Mouse (Mus musculus): ENCODE data around the gene Strbp.
"Not testable (repeated sequence)": the region's sequence is repeated elsewhere in the genome, so short reads cannot be mapped to it uniquely, and the experiment has no call there.

Strbp gene

DNA sequence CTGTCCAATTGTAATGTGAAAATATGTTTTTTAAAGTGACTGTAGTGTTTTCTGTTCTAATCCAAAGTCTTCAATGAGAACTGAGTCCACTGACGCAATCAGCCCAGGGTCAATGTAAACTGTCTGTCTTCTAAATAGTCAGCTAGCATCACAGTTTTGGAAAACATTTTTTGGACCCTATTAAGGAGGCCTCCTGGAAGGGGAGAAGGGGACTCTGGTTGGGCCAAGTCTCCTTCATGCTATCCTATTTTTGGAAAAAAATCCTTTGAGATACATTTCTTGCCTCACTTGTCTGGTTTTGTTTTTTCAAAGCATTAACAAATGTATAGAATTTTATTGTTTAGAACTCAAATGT lies 184.4 kb downstream of the Strbp start:
- DNase-seq (ENCODE audit: low read depth), result no peak

GRCm38 (mm10) chr2:37518561-37519285 lies 184.9 kb downstream of the Strbp start:
- no peak for DNase-seq (ENCODE audit: low read depth)

- DNase-seq (ENCODE audit: low read depth), result no peak
Observed at GRCm38 (mm10) chr2:37516922-37517462, 186.7 kb downstream of the Strbp start.

- DNase-seq (ENCODE audit: low read depth), result no peak
Observed at GRCm38 (mm10) chr2:37516030-37516710, 187.5 kb downstream of the Strbp start, which contains the start of gene Gpr21. Gpr21 (plus strand) TSS chr2:37516332.

DNA sequence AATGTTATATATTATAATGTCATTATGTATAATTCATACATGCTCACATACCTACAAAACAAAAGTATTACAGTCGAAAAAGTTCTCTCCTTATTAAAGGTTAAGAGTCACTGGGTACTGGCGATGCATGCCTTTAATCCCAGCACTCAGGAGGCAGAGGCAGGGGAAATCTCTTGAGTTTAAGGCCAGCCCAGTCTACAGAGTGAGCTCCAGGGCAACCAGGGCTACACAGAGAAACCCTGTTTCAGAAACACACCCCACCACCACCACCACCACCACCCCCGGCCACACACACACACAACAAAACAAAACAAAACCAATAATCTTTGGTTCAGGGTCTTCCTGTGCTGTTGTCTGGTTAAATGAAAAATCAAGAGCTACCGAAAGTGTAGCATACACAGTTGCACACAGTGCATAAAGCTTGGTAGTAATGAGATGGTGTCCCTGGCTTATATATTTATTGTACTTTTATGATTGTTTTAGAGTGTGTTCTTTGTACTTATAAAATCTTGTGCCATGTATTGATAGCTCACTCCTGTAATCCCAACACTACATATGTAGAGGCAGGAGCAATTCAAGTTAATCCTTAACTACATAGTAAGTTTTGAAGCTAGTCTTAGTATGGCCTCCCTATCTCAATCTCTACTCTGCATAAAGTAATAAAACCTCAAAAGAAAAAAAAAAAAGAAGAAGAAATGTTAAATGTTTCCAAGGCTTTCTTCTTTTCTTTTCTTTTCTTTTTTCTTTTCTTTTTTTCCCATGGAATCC lies 192.3 kb downstream of the Strbp start:
- no peak for DNase-seq (ENCODE audit: low read depth)

DNA sequence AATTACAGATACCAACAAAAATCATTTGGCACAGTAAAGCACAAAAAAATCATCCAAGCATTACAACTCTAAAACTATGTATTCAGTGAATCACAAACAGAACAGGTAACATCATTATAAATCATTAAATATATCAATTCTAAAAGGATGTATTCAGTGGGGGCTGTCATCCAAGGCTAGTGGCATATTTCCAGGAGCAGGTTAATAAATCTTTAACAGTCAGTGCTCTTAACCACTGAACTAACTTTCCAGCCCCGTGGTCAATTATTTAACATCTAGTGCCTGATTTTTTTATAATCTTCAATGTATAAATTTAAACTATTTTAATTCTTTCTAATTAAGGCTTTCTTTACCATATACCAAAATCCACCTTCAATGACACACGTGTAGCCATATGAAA lies 197.8 kb downstream of the Strbp start:
- DNase-seq (ENCODE audit: low read depth), result not testable (repeated sequence)

DNA sequence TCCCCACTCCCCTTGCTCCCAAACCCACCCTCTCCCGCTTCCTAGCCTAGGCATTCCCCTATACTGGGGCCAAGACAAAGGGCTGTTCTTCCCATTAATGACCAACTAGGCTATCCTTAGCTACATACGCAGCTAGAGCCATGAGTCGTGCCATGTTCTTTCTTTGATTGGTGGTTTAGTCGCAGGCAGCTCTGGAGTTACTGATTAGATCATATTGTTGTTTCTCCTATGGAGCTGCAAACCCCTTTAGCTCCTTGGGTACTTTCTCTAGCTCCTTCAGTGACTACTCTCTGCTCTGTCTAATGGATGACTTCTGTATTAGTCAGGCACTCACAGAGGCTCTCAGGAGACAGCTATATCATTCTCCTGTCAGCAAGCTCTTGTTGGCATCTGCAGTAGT lies 206.3 kb downstream of the Strbp start:
- DNase-seq (ENCODE audit: low read depth), result no peak

GRCm38 (mm10) chr2:37488956-37489355 lies 214.7 kb downstream of the Strbp start:
- no peak for DNase-seq (ENCODE audit: low read depth)

GRCm38 (mm10) chr2:37486408-37486807 lies 217.3 kb downstream of the Strbp start:
- no peak for DNase-seq (ENCODE audit: low read depth)

DNA sequence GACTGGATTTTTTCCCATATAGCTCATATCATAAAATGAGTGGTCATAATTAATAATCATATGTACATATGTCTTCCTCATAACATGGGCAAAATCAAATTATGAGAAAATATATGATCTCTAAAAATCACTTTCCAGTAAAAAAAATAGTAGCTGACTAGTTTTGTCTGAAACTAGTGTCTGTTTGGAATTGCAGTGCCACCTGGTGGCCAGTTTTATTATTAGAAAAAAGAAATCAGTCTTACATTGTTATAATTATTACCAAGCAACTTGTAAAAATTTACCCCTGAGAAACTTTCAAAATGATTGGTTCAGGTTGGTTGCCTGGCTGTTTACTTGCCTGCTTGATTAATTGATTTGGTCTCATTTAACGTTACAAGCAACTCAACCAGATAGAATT lies 218.3 kb downstream of the Strbp start:
- peak; percentile 77 for DNase-seq (ENCODE audit: low read depth)

- no peak for DNase-seq (ENCODE audit: low read depth)
Observed at GRCm38 (mm10) chr2:37484165-37484564, 219.5 kb downstream of the Strbp start.

GRCm38 (mm10) chr2:37480039-37480438 lies 223.6 kb downstream of the Strbp start:
- no peak for DNase-seq (ENCODE audit: low read depth)

- DNase-seq (ENCODE audit: low read depth), result no peak
Observed at GRCm38 (mm10) chr2:37479559-37479958, 224.1 kb downstream of the Strbp start.

DNA sequence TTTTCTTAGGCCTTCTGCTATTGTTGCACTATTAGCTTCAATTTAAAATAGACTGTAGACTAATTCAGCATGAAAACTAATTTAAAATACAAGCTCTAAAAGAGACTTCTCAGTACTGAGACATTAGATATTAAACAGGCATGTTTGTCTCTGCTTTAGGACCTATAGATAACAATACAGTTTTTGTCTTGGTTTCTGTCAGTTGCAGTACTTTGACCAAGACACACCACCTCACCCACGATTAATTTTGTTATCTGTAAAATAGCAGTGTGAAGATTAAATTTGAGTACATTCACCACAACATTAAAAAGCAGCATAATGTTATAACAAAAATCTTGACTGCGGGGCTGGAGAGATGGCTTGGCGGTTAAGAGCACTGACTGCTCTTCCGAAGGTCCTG lies 237.4 kb downstream of the Strbp start:
- DNase-seq (ENCODE audit: low read depth), result no peak

DNA sequence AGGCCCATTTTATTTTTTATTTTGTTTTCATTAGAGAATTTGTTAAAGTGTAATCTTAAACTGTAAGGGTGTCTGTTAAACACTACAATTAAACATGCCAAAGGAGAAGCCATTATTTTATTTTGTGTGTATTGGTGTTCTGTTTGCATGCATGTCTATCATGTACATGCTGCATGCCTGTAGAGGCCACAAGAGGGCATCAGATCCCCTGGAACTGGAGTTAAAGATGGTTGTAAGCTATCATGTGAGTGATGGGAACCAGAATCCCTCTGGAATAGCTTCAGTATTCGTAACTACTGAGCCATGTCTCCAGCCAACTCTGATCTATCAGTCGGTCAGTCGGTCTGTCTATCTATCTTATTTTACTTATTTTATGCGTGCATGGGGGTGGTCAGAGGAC lies 243.0 kb downstream of the Strbp start:
- DNase-seq (ENCODE audit: low read depth), result no peak

- no peak for DNase-seq (ENCODE audit: low read depth)
Observed at GRCm38 (mm10) chr2:37452376-37452760, 251.3 kb downstream of the Strbp start.

DNA sequence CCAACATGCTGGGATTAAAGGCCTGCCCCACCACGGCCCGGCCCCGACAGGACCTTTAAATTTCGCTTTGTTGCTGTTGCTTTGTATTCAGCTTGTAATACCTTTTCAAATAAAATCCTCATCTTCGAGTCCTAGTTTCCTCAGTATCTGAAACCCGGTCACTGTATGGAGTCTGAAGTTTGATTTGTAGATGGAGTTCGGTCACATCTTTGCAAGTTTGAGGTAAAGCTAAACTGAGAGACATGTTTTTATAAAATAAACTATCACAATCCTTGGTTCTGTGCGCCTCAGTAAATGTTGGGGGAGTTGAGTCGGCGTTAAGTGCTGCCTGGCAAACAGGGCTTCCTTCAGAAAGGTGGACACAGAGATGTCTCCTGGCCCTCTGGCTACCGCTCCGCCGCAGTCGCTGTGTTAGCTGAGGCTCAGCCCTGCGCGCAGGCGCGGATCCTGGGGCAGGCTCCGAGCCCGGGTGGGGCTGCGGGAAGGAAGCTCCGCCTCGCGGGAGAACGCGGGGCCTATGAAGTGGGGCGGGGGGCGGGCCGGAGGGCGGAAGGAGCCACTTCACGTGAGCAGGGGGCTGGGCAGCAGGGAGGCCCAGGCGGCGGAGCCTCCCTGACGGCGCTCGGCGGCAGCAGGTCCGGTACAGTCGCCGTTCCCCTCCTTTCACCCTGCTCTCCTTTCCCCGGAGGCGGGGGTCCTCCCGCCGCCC lies 251.8 kb downstream of the Strbp start:
- peak; percentile 97 for DNase-seq (ENCODE audit: low read depth)

- DNase-seq (ENCODE audit: low read depth), result peak; percentile 89
Observed at GRCm38 (mm10) chr2:37442611-37443591, 260.8 kb downstream of the Strbp start, which contains the start of the genes Zbtb26, Zbtb6 and Rabgap1. Zbtb26 (minus strand) TSS chr2:37443135. Zbtb6 (minus strand) TSS chr2:37443171. Rabgap1 (plus strand) TSS chr2:37443279.

All from naive thymus-derived CD4-positive, alpha-beta T cell, adult 2 months (primary cell).